Mouse (Mus musculus): ENCODE results near the gene Crmp1. TPM values are rescaled to one million over a fixed set of nuclear protein-coding genes. Genes with fewer than 3 reads are reported as not detected.

Crmp1 gene
- 1.2 and 1.4 TPM in 2 replicates for polyA plus RNA-seq (2015; fragmentation: Nextera tagmentation; extraction: Ambion mirVana)

GRCm38 (mm10) chr5:37241651-37242151 is at the start of gene Crmp1:
Crmp1 (plus strand) TSS chr5:37241940.
- Histone ChIP-seq H3K9ac (replicated peaks; ENCODE audit: low read depth) (no peak within 1 kb of the TSS), H3K9me3 (ENCODE audit: low read length) (no peaks in the 10 kb centered on the region), H3K27ac (ENCODE audit: low read length) (no peak within 1 kb of the TSS), H3K27me3 (replicated peaks; ENCODE audit: insufficient read depth, low read length) (peaks cover 53% of the 10 kb centered on the region), H3K4me1 (ENCODE audit: insufficient read depth, low read depth, low read length) (no peaks in the 10 kb centered on the region), H3K36me3 (ENCODE audit: insufficient read depth, low read length) (no peaks in the 10 kb centered on the region), H3K4me2 (replicated peaks; ENCODE audit: low read depth, low read length) (peak within 1 kb of the TSS; percentile 42), H3K4me3 (ENCODE audit: low read depth, low read length) (peak within 1 kb of the TSS; percentile 12; the same call in 1 of the 2 replicates)
- DNase-seq (ENCODE audit: low spot score) (no peak), ATAC-seq (peak; percentile 32; the same call in 1 of the 2 replicates)
- WGBS, result 3% methylated on average over 37 of the region's 56 CpGs
- TF ChIP-seq EP300 (IDR thresholded peaks at IDR 0.05), result no peak
- no peak for TF ChIP-seq CTCF (IDR thresholded peaks at IDR 0.05)

GRCm38 (mm10) chr5:37196196-37196595 is 45.5 kb upstream of the Crmp1 start:
- H3K4me2 ChIP-seq (replicated peaks; ENCODE audit: low read depth, low read length), result no peak overlapping the region
- no peaks in the 10 kb centered on the region; the same call in 1 of the 2 replicates for H3K4me1 ChIP-seq (ENCODE audit: insufficient read depth, low read depth, low read length)

GRCm38 (mm10) chr5:37196666-37197250 is 45.0 kb upstream of the Crmp1 start:
- H3K27ac ChIP-seq (ENCODE audit: low read length), result no peak overlapping the region
- no peak overlapping the region for H3K4me2 ChIP-seq (replicated peaks; ENCODE audit: low read depth, low read length)
- H3K4me1 ChIP-seq (ENCODE audit: insufficient read depth, low read depth, low read length), result no peaks in the 10 kb centered on the region; the same call in 1 of the 2 replicates
- no peaks in the 10 kb centered on the region for H3K36me3 ChIP-seq (ENCODE audit: insufficient read depth, low read length)
- H3K9ac ChIP-seq (replicated peaks; ENCODE audit: low read depth), result no peak overlapping the region
- peak; percentile 71 for ATAC-seq
- TF ChIP-seq EP300 (IDR thresholded peaks at IDR 0.05), result no peak
- TF ChIP-seq CTCF (IDR thresholded peaks at IDR 0.05), result no peak
- no peaks in the 10 kb centered on the region for H3K9me3 ChIP-seq (ENCODE audit: low read length)
- H3K27me3 ChIP-seq (replicated peaks; ENCODE audit: insufficient read depth, low read length), result 0 out of 2 replicates have a peak, but pooled peaks cover 3% of the 10 kb centered on the region
- DNase-seq (ENCODE audit: low spot score), result peak; percentile 69
- H3K4me3 ChIP-seq (ENCODE audit: low read depth, low read length), result no peak overlapping the region
- WGBS, result 18% methylated on average over 10 of the region's 10 CpGs

More at GRCm38 (mm10) chr5:37196196-37196595, 45.5 kb upstream of the Crmp1 start:
- Histone ChIP-seq H3K4me3 (ENCODE audit: low read depth, low read length) (no peak overlapping the region), H3K9me3 (ENCODE audit: low read length) (no peaks in the 10 kb centered on the region), H3K36me3 (ENCODE audit: insufficient read depth, low read length) (no peaks in the 10 kb centered on the region), H3K27me3 (replicated peaks; ENCODE audit: insufficient read depth, low read length) (0 out of 2 replicates have a peak, but pooled peaks cover 3% of the 10 kb centered on the region), H3K27ac (ENCODE audit: low read length) (no peak overlapping the region), H3K9ac (replicated peaks; ENCODE audit: low read depth) (no peak overlapping the region)
- ATAC-seq (0 out of 2 replicates have a peak, but pooled peaks have one; percentile 3), DNase-seq (ENCODE audit: low spot score) (no peak)
- TF ChIP-seq EP300 (IDR thresholded peaks at IDR 0.05) (no peak), CTCF (IDR thresholded peaks at IDR 0.05) (no peak)
- WGBS, result 55% methylated on average over 8 of the region's 8 CpGs

GRCm38 (mm10) chr5:37197423-37197822 is 44.3 kb upstream of the Crmp1 start:
- Histone ChIP-seq H3K4me1 (ENCODE audit: insufficient read depth, low read depth, low read length) (no peaks in the 10 kb centered on the region; the same call in 1 of the 2 replicates), H3K4me2 (replicated peaks; ENCODE audit: low read depth, low read length) (no peak overlapping the region), H3K9me3 (ENCODE audit: low read length) (no peaks in the 10 kb centered on the region), H3K36me3 (ENCODE audit: insufficient read depth, low read length) (no peaks in the 10 kb centered on the region), H3K4me3 (ENCODE audit: low read depth, low read length) (no peak overlapping the region), H3K9ac (replicated peaks; ENCODE audit: low read depth) (no peak overlapping the region), H3K27ac (ENCODE audit: low read length) (no peak overlapping the region), H3K27me3 (replicated peaks; ENCODE audit: insufficient read depth, low read length) (0 out of 2 replicates have a peak, but pooled peaks cover 3% of the 10 kb centered on the region)
- ATAC-seq, result no peak
- TF ChIP-seq EP300 (IDR thresholded peaks at IDR 0.05) (no peak), CTCF (IDR thresholded peaks at IDR 0.05) (no peak)
- 47% methylated on average over 3 of the region's 3 CpGs for WGBS
- no peak for DNase-seq (ENCODE audit: low spot score)

GRCm38 (mm10) chr5:37198011-37198688 is 43.6 kb upstream of the Crmp1 start:
- DNase-seq (ENCODE audit: low spot score), result no peak
- no peak overlapping the region for H3K9ac ChIP-seq (replicated peaks; ENCODE audit: low read depth)
- TF ChIP-seq CTCF (IDR thresholded peaks at IDR 0.05), result no peak
- 6% methylated on average over 2 of the region's 2 CpGs for WGBS
- no peak overlapping the region for H3K27ac ChIP-seq (ENCODE audit: low read length)
- no peaks in the 10 kb centered on the region for H3K36me3 ChIP-seq (ENCODE audit: insufficient read depth, low read length)
- H3K4me1 ChIP-seq (ENCODE audit: insufficient read depth, low read depth, low read length), result no peaks in the 10 kb centered on the region; the same call in 1 of the 2 replicates
- ATAC-seq, result no peak
- no peak overlapping the region for H3K4me3 ChIP-seq (ENCODE audit: low read depth, low read length)
- H3K9me3 ChIP-seq (ENCODE audit: low read length), result no peaks in the 10 kb centered on the region
- H3K4me2 ChIP-seq (replicated peaks; ENCODE audit: low read depth, low read length), result no peak overlapping the region
- H3K27me3 ChIP-seq (replicated peaks; ENCODE audit: insufficient read depth, low read length), result 0 out of 2 replicates have a peak, but pooled peaks cover 3% of the 10 kb centered on the region

- no peaks in the 10 kb centered on the region; the same call in 1 of the 2 replicates for H3K4me1 ChIP-seq (ENCODE audit: insufficient read depth, low read depth, low read length)
- H3K36me3 ChIP-seq (ENCODE audit: insufficient read depth, low read length), result no peaks in the 10 kb centered on the region
- H3K9ac ChIP-seq (replicated peaks; ENCODE audit: low read depth), result no peak overlapping the region
- no peak overlapping the region for H3K4me2 ChIP-seq (replicated peaks; ENCODE audit: low read depth, low read length)
- H3K27me3 ChIP-seq (replicated peaks; ENCODE audit: insufficient read depth, low read length), result no peaks in the 10 kb centered on the region
- no peak for TF ChIP-seq CTCF (IDR thresholded peaks at IDR 0.05)
- no peak for TF ChIP-seq EP300 (IDR thresholded peaks at IDR 0.05)
- H3K4me3 ChIP-seq (ENCODE audit: low read depth, low read length), result no peak overlapping the region
- no peaks in the 10 kb centered on the region for H3K9me3 ChIP-seq (ENCODE audit: low read length)
- DNase-seq (ENCODE audit: low spot score), result no peak
- WGBS, result 38% methylated on average over 1 of the region's 1 CpGs
- H3K27ac ChIP-seq (ENCODE audit: low read length), result no peak overlapping the region
- ATAC-seq, result no peak
Observed at GRCm38 (mm10) chr5:37202285-37202684, 39.5 kb upstream of the Crmp1 start.
